Mouse (Mus musculus) heart, embryonic 14.5 days (tissue): ENCODE data around the gene Olfr1140. TPM values are rescaled to one million over a fixed set of nuclear protein-coding genes. Genes with fewer than 3 reads are reported as not detected.

ENCODE experiments used
- polyA plus RNA-seq: library from polyadenylated mRNA; unstranded; fragments of >200 nt; fragmentation: Nextera tagmentation; extraction: Ambion mirVana; gene quantifications from 2 replicates; pipeline ENCODE4 v1.2.1, GENCODE M21; 2014

Gene Olfr1140
- polyA plus RNA-seq, 1 experiment from 2014 or later: not detected

Other genes with a start within 250 kb of the Olfr1140 start
- gene Pramel7, start 246.7 kb upstream of the Olfr1140 start, polyA plus RNA-seq: not detected in 2 replicates
- gene Pramel6, start 237.2 kb upstream of the Olfr1140 start, polyA plus RNA-seq: not detected in 2 replicates
- gene Olfr153, start 212.0 kb upstream of the Olfr1140 start, polyA plus RNA-seq: not detected in 2 replicates
- not detected in 2 replicates for gene Olfr1128, start 198.2 kb upstream of the Olfr1140 start, polyA plus RNA-seq
- gene Olfr1129, start 169.8 kb upstream of the Olfr1140 start, polyA plus RNA-seq: not detected in 2 replicates
- gene Olfr1130, start 137.5 kb upstream of the Olfr1140 start, polyA plus RNA-seq: not detected in 2 replicates
- not detected in 2 replicates for gene Olfr1131, start 116.6 kb upstream of the Olfr1140 start, polyA plus RNA-seq
- not detected in 2 replicates for gene Olfr1132, start 106.2 kb upstream of the Olfr1140 start, polyA plus RNA-seq
- not detected in 2 replicates for gene Olfr1133, start 96.4 kb upstream of the Olfr1140 start, polyA plus RNA-seq
- not detected in 2 replicates for gene Olfr1134, start 85.3 kb upstream of the Olfr1140 start, polyA plus RNA-seq
- gene Olfr1135, start 70.1 kb upstream of the Olfr1140 start, polyA plus RNA-seq: not detected in 2 replicates
- not detected in 2 replicates for gene Olfr1136, start 49.8 kb upstream of the Olfr1140 start, polyA plus RNA-seq
- not detected in 2 replicates for gene Olfr1137, start 30.6 kb upstream of the Olfr1140 start, polyA plus RNA-seq
- gene Olfr1138, start 3.8 kb upstream of the Olfr1140 start, polyA plus RNA-seq: not detected in 2 replicates
- gene Olfr1141, start 10.2 kb downstream of the Olfr1140 start, polyA plus RNA-seq: not detected in 2 replicates
- not detected in 2 replicates for gene Olfr152, start 35.7 kb downstream of the Olfr1140 start, polyA plus RNA-seq
- gene Olfr1143, start 56.8 kb downstream of the Olfr1140 start, polyA plus RNA-seq: not detected in 2 replicates
- gene Olfr1145, start 66.1 kb downstream of the Olfr1140 start, polyA plus RNA-seq: not detected in 2 replicates
- not detected in 2 replicates for gene Olfr1148, start 86.8 kb downstream of the Olfr1140 start, polyA plus RNA-seq
- gene Olfr1150-ps1, start 100.2 kb downstream of the Olfr1140 start, polyA plus RNA-seq: not detected in 2 replicates
- not detected in 2 replicates for gene Olfr1151, start 112.1 kb downstream of the Olfr1140 start, polyA plus RNA-seq
- gene Olfr1152, start 122.7 kb downstream of the Olfr1140 start, polyA plus RNA-seq: not detected in 2 replicates
- gene Olfr1153, start 151.2 kb downstream of the Olfr1140 start, polyA plus RNA-seq: not detected in 2 replicates
- not detected in 2 replicates for gene Olfr1154, start 161.4 kb downstream of the Olfr1140 start, polyA plus RNA-seq
- not detected in 2 replicates for gene Olfr1155, start 201.4 kb downstream of the Olfr1140 start, polyA plus RNA-seq
- gene Olfr1156, start 209.3 kb downstream of the Olfr1140 start, polyA plus RNA-seq: not detected in 2 replicates
- gene Olfr1157, start 224.5 kb downstream of the Olfr1140 start, polyA plus RNA-seq: not detected in 2 replicates
- not detected in 2 replicates for gene Olfr74, start 230.9 kb downstream of the Olfr1140 start, polyA plus RNA-seq
- not detected in 2 replicates for gene Olfr1158, start 246.4 kb downstream of the Olfr1140 start, polyA plus RNA-seq